Mouse (Mus musculus): Measurements from ENCODE around the gene Ralb. TPM values are rescaled to one million over a fixed set of nuclear protein-coding genes. Genes with fewer than 3 reads are reported as not detected.
A peak's percentile ranks its signal among the peaks of the same experiment; 100 is the strongest.

The Ralb gene
- polyA plus RNA-seq, 1 experiment from 2014 or later: 97.7 TPM

DNA sequence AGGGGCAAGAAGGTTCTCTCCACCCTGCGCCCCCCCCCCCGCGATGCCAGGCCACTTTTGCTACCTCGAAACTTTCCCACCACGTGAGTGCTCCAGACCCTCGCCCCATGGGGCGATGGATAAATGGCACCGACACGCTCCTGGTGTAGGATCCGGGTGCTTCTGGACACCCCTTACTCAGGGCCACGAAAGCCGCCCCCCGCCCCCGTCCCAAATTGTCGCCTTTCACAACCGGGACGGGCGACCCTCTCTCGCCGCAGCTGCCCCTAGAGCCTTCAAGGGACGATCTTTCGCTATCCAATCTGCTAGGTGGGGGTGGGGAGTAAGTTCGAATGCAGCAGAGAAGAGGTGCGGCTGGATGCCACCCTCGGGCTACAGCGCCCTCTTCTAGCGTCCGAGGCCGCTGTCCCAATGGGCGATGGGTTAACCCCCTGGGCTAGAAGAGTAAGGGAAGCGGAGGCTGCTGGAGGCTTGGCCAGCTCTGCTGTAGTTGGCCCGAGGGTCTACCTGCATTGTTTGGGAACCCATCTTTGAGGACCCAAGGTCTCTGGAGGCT, 82.1 kb downstream of the Ralb start:
- peaks cover 74% of the 10 kb centered on the region for H3K27me3 ChIP-seq

DNA sequence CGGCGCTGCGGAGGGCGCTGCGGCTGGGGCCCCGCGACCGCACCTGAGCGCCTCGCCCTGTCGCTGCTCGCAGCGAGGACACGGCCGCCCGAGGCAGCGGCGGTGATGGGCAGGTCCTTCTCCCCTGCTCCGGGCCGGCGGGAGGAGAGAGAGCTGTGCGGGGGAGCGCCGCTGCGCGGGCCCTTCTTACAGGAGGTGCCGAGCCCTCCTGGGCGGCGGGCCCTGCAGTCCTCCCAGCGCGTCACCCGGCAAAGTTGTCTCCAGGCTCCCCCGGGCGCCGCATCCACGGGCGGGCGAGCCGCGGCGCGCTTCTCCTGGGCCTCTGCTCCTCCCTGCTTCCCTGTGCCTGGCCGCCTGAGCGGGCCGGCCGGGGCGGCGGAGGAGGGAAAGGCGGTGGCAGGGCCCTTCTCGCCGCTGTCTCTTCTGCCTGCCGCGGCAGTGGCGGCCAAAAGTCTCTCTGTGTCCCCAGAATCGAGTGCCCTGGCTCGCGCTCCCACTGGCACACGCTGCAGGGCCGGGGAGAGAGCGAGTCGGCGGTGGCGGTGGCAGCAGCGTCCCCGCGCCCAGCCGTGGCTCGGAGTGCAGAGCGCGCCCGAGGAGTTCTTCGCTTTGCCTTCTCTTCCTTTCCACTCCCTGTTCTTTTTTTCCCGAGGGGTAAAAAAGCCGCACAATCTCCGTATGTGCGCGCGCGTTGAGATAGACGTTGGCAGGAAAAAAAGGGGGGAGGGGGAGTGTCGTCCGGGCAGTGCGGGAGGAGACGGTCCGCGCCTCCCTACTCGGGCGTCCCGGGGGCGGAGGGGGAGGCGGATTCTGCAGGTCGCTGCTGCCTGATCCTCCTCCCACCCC, 82.8 kb downstream of the Ralb start, which contains the start of gene Inhbb:
TSS of gene Inhbb (minus strand) at position 673 of the 846 bp plus-strand sequence.
- under 1% methylated on average over 79 of the region's 92 CpGs for WGBS
- Histone ChIP-seq H3K4me2 (replicated peaks) (peak within 1 kb of the TSS; percentile 99), H3K4me1 (peaks cover 43% of the 10 kb centered on the region), H3K27ac (0 out of 2 replicates have a peak within 1 kb of the TSS, but pooled peaks have one; percentile 17), H3K27me3 (peaks cover 81% of the 10 kb centered on the region), H3K36me3 (no peaks in the 10 kb centered on the region), H3K4me3 (peak within 1 kb of the TSS; percentile 67), H3K9me3 (replicated peaks) (no peaks in the 10 kb centered on the region), H3K9ac (peak within 1 kb of the TSS; percentile 75)
- ATAC-seq (ENCODE audit: low FRiP score): peak; percentile 36

More for the DNA sequence above, 82.1 kb downstream of the Ralb start:
- Histone ChIP-seq H3K9me3 (replicated peaks) (no peaks in the 10 kb centered on the region), H3K4me3 (peak overlapping the region; percentile 67), H3K4me2 (replicated peaks) (peak overlapping the region; percentile 99), H3K4me1 (peaks cover 40% of the 10 kb centered on the region), H3K36me3 (no peaks in the 10 kb centered on the region), H3K27ac (no peak overlapping the region), H3K9ac (peak overlapping the region; percentile 75)
- WGBS: 1% methylated on average over 27 of the region's 32 CpGs
- ATAC-seq (ENCODE audit: low FRiP score): peak; percentile 18

GRCm38 (mm10) chr1:119420984-119421575, 83.5 kb downstream of the Ralb start:
- Histone ChIP-seq H3K4me3 (peak overlapping the region; percentile 67), H3K4me1 (peaks cover 45% of the 10 kb centered on the region), H3K36me3 (no peaks in the 10 kb centered on the region), H3K4me2 (replicated peaks) (peak overlapping the region; percentile 99), H3K27ac (0 out of 2 replicates have a peak overlapping the region, but pooled peaks have one; percentile 17), H3K9me3 (replicated peaks) (no peaks in the 10 kb centered on the region), H3K27me3 (peaks cover 89% of the 10 kb centered on the region), H3K9ac (peak overlapping the region; percentile 75)
- WGBS: under 1% methylated on average over 50 of the region's 78 CpGs
- peak; percentile 37; the same call in 1 of the 2 replicates for ATAC-seq (ENCODE audit: low FRiP score)

Other genes with a start within 250 kb of the Ralb start
- 2.1 TPM in 2 replicates for gene Inhbb, start 82.5 kb downstream of the Ralb start, polyA plus RNA-seq (2016; fragmentation: Nextera tagmentation; extraction: Ambion mirVana)
- gene Tmem185b, start 21.4 kb upstream of the Ralb start, polyA plus RNA-seq (2016; fragmentation: Nextera tagmentation; extraction: Ambion mirVana): 19.9 and 21.9 TPM in 2 replicates
- gene Epb41l5, start 144.2 kb upstream of the Ralb start, polyA plus RNA-seq (2016; fragmentation: Nextera tagmentation; extraction: Ambion mirVana): 23.1 TPM in 2 replicates